Mouse (Mus musculus) urinary bladder, postnatal 25 days (tissue): Measurements from ENCODE around the gene Adh6b.

Experiments
- DNase-seq: peaks from one replicate; pipeline ENCODE4 v3.0.0; 2022; ENCODE audit warnings: low spot score

Adh6b gene

GRCm38 (mm10) chr3:138341471-138341870 lies at the start of gene Adh6b:
TSS of gene Adh6b (plus strand) at chr3:138341775.
- no peak for DNase-seq

- DNase-seq = no peak
Observed at GRCm38 (mm10) chr3:138293298-138293895, 48.2 kb upstream of the Adh6b start.

- no peak for DNase-seq
Observed at GRCm38 (mm10) chr3:138300130-138300529, 41.4 kb upstream of the Adh6b start.

DNA sequence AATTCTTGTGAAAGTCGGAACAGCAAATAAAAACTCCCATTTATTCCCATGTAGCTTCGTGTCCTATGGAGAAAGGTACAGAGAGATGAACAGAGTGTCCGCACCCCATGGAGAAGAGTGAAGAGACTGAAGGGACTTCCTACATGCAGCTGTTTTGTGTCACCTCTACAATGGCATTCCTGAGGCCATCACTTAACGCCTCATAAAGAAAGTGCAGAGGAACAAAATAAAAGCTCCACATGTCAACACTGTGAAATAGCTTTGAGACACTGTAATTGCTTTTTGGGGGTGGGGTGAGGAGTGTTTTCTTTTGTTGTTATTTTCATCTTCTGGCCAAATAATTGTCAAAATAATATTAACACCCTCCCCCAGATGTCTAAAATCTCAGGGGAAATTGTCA lies 38.9 kb upstream of the Adh6b start:
- no peak for DNase-seq

DNA sequence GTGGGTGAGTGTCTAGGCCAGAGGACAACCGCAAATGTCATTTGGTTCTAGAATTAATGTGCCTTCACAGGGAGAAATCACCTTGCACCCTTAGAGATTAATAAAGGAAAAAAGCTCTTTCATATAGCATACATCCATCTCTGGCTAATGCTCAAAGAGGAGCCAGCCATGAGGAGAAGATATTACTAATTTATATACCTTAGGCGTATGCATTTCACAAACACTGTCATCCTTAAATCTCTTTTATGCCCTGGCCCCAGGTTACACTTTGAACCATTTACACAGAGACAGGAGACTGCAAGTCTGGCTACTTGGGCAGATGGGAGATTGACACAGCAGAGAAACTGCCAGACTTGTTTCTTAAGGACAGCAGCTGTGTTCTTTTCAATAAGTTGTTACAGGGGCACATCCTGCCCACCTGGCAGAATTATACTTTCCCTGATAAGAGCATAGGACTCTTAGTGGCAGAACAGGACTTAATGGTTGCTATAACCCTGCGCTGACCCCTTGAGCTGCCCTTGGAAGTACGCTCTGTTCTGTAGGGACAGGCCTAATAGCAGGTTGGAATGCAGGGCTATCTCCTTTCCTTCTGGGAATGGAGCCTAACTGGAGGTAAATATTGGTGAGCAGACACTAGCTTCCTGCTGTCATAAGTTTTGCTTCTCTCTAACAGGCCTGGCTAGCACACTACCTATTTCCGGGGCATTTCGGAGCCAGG lies 37.6 kb upstream of the Adh6b start:
- no peak for DNase-seq

GRCm38 (mm10) chr3:138304489-138304871 lies 37.1 kb upstream of the Adh6b start:
- no peak for DNase-seq

DNA sequence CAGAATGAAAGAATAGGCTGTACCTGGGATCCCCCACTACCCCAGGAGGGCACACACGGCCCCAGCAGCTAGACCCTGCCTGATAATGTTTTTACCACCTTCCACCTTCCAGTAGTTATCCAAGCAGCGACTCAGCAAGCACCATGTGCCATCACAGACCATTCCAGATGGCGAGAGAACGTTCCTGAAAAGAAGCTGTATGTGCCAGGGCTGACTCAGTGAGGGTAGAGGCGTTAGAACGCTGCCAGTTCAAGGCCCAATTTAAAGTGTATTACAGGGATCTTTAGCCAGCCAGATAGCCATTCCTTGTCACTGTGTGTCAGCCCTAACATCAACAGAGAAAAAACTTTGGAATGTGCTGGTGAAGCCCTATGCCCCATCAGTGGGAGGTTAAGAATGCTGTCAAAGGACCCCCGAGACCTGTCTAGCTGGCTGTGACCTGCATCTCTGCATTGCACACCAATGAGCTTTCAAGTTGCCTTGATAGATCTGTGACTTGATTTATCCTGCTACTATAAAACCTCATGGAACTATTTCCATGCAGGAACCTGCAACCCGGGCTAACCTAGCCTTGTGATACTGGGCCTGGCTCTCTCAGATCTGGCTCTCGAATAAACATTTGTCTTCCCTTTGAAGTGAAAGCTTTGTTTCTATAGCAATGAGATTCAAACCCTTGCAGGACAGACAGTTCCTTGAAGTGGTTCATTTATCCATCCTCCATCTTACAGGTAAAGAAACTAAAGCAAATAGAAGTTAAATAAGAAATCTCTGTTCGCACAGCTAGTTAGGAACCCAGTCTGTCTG lies 35.9 kb upstream of the Adh6b start:
- no peak for DNase-seq

- DNase-seq = no peak
Observed at GRCm38 (mm10) chr3:138306290-138306683, 35.3 kb upstream of the Adh6b start.

GRCm38 (mm10) chr3:138309910-138310309 lies 31.7 kb upstream of the Adh6b start:
- DNase-seq = no peak

GRCm38 (mm10) chr3:138311015-138311414 lies 30.6 kb upstream of the Adh6b start:
- DNase-seq = no peak

DNA sequence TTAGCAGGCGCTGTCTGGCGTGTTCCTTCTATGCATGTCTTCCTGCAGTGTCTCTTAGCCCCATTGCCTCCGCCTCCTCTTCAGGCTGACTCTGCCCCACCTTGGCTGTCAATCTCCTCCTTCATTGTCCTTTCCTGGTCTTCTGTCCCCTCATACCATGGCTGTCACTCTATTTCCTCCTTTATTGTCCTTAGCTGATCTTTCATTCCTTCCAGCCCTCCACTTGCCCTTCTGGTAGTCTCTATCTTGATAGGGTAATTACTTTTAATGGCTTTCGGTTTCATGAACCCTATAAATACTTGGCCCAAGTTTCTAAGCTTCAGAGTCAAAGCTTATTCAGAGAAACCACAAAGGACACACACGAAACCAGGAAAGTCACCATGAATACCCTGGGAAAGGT lies 28.6 kb upstream of the Adh6b start, which contains the start of gene Adh6a:
TSS of gene Adh6a (plus strand) at position 322 of the 400 bp plus-strand sequence.
- DNase-seq = no peak

DNA sequence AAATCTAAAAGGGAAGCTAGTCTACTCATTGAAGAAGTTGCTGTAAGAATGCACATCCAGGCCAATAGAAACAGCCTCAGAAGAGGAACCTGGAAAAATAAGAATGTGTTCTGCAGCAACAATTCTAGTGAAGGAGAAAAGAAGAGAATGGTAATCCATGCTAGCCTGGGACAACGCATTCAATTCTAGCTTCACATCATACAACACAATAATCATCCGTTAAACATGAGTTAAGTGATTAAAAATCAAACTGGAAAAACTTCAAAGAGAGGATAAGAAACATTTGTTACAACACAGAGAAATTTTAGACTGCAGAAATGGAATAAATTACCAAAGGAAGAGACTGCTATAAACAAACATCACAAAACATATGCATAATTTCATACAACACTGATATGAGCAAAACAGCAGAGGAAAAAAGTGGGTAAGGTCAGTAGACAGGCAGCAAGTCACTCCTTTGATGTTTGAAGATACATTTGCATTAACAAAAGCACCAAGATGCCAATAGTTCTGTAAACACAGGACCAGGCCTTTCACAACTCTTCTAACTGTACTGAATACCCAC lies 24.6 kb upstream of the Adh6b start:
- no peak for DNase-seq

GRCm38 (mm10) chr3:138325001-138325400 lies 16.6 kb upstream of the Adh6b start:
- no peak for DNase-seq

- DNase-seq = no peak
Observed at GRCm38 (mm10) chr3:138325466-138325865, 16.1 kb upstream of the Adh6b start.

GRCm38 (mm10) chr3:138333910-138334309 lies 7.7 kb upstream of the Adh6b start:
- no peak for DNase-seq

DNA sequence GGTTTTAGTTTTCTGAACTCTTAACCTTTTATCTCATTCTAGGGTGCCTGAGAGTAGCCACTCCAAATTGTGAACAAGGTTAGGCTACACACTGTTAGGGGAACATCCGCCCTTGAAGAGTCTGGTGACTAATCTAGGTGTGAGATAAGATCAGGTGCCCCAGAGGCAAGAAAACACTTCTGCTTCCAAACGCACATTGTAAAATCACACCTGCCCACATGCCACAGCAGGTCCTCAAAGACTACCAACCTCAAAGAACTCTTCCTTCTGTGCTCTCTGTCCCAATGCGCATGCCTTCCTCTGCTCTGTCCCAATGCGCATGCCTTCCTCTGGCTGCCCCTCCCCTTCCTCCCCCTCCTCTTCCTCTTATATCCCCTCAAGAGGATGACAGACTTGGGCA lies 7.3 kb upstream of the Adh6b start:
- DNase-seq = no peak

GRCm38 (mm10) chr3:138335566-138335965 lies 6.0 kb upstream of the Adh6b start:
- DNase-seq = no peak

DNA sequence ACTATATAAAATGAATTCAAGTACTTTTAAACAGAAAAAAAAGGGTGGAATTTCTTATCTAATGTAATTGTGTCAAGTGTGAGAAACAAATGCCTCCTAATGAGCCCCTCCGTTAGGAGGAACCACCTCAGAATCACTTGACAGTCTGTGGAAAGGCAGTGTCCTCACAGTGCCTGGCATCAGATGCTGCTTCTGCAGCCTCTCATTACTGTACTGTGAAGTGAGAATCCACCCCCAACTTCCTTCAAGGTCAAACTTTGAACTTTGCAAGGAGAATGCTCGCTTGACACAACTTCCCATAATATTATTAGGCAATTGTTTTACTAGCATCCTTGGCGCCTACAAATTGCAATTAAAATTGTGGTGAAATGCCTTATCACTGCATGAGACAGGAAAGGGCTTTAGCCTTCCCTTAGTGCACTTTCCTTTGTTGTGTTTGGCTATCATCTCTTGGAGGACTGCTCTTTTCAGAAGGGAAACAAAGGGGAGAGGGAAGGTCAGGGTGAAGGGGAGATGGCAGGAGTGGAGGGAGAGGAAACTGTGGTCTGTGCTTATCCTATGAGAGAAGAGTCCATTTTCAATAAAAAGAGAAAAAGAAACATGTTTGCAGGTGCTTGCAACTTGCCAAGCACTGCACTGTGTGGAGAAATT lies 5.3 kb upstream of the Adh6b start:
- no peak for DNase-seq

DNA sequence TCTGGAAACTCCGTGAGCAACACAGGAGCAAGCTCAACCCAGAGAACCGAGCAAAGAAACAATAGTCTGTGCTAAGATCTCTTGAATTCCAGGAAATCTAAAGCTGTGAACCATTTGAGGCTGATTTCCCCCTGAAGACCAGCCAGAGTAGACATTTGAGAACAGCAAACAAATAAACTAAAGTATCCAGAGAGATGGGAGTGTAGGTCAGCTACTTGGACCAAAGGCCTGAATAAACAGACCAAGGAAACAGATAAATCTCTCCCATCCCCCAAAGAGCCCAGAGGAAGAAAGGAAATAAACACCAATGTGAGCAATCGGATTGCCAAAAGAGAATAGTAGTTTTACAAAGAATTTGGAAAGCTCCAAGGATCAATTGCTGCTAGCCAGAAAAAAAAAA lies 5.5 kb downstream of the Adh6b start:
- no peak for DNase-seq

DNA sequence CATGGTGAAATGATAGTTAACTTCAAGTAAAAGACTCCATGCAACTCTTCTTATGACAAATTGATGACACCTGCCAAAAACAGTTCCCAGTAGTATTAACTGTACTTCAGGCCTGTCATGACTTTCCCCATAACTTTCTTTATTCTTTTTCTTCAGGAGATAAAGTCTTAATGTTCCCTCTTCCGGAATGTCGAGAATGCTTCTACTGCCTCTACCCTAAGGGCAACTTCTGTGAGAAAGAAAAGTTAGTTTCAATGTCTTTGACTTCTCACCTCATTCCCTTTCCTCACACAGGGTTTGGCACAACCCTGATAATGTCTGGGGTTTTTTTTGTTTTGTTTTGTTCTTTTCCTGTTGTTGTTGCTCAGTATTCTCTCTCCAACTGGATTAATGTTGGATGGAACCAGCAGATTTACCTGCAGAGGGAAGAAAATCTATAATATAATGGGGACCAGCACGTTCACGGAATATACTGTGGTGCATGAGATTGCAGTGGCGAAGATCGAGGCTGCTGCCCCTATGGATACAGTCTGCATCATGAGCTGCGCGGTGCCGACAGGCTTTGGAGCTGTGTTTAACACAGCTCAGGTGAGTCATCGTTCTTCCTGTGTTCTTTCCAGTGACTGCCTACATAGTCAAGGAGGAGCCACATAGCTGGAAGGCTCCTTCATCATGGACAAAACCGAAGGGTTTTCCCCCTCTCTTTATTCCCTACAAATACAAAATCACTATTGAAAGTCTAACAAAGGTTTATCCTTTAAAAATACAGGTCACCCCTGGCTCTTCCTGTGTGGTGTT lies 10.6 kb downstream of the Adh6b start:
- no peak for DNase-seq

DNA sequence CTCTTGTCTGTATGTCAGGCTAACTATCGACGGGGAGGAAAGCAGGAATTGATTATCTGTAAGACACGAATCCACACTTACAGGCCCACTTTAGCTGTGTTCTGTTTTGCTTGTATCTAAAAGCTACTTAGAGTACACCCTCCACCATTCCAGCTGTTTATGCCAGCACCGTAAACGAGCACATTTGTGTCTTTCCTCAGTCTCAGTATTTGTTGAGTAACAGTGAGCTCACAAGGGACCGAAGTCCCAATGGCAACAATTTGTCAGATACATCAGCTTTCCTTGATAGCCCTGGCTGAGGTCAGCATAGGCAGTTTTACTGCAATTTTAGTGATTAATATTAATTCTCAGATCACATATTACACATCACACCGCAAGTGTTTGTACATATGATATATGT lies 17.3 kb downstream of the Adh6b start:
- DNase-seq = no peak
